15 mouse cellular contexts compared by ENCODE assay signal in the genomic region with DNA sequence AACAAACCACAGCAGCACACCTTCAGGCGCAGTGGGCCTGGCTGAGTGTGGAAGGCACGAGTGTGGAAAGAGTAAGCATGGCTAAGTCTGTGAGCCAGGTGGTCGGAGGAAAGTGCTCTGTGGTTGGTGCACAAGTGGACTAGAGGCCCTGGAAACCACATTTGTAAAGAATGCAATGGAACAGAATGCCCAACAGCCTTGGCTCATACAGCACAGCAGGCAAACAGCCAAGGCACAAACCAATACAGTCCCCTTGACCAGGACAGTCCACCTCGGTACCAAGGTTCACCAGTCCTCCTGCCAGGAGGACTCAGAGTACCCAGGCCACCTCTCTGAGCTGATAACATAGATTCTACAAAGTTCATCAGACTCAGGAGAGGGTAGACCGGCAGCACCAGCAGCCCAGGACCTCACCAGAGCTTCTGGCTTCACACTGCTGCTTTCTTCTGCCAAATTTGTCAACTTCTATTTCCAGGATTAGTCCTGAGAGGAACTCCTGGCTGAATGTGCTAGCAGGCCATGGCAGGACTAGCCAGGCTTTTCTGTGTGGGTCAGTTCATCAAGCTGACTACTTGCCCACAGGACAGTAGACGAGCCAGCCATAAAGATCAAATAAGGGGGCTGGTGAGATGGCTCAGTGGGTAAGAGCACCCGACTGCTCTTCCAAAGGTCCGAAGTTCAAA. TPM values are rescaled to one million over a fixed set of nuclear protein-coding genes. Genes with fewer than 3 reads are reported as not detected.
DNase-seq lines count a peak whose midpoint lies in the region; ATAC-seq and TF ChIP-seq lines count a peak whose summit lies in the region.
"Had no signal": no experiment of that assay in that cellular context is flagged by ENCODE, and none has a peak within 500 bp of the region (broad histone marks: within the 10 kb centered on the region; RNA-seq: fewer than 3 reads in every experiment).

No protein-coding gene starts in this region.

- peaks cover 2% of the 10 kb centered on the region; the same call in 1 of the 2 replicates for H3K4me1 ChIP-seq in kidney, adult 2 months (ENCODE audit: control insufficient read depth, insufficient read depth, low read length)
- peaks cover 11% of the 10 kb centered on the region for H3K4me1 ChIP-seq in kidney, embryonic 15.5 days
- H3K4me1 ChIP-seq: forebrain, embryonic 10.5 days; heart, embryonic 15.5 days had no signal

- H3K27me3 ChIP-seq in kidney, adult 2 months (replicated peaks; ENCODE audit: control insufficient read depth, insufficient read depth, low read length) = no peaks in the 10 kb centered on the region
- no peaks in the 10 kb centered on the region for H3K27me3 ChIP-seq in kidney, embryonic 15.5 days
- H3K27me3 ChIP-seq: heart, embryonic 15.5 days; liver, embryonic 15.5 days had no signal

- DNase-seq in adrenal gland, adult 2 months = peak; percentile 69
- no peak for DNase-seq in adrenal gland, adult 18-20 months (ENCODE audit: low spot score in 2 of 2)
- DNase-seq in kidney, adult 2 months = peak; percentile 82
- peak; percentile 53 for DNase-seq in adrenal gland, postnatal 10 days
- DNase-seq in cerebellum, postnatal 14 days = peak; percentile 51 to 57
- DNase-seq in thymus, postnatal 4 days = no peak
- DNase-seq in thymus, postnatal 0 days (ENCODE audit: low spot score) = no peak
- DNase-seq: right cerebral cortex, postnatal 14 days; thymus, adult 2 months had no signal

- H3K9me3 ChIP-seq in kidney, embryonic 15.5 days (replicated peaks) = no peaks in the 10 kb centered on the region
- H3K9me3 ChIP-seq: forebrain, embryonic 10.5 days; heart, embryonic 15.5 days; liver, embryonic 15.5 days had no signal

- no peak overlapping the region for H3K4me2 ChIP-seq in kidney, embryonic 15.5 days
- H3K4me2 ChIP-seq: heart, embryonic 15.5 days; hindbrain, embryonic 14.5 days; liver, embryonic 15.5 days had no signal

- TF ChIP-seq POLR2A in kidney, adult 2 months (IDR thresholded peaks at IDR 0.05; ENCODE audit: low read depth, low read length) = no peak

- TF ChIP-seq CTCF in kidney, adult 2 months (conservative IDR thresholded peaks at IDR 0.05; ENCODE audit: insufficient read depth, insufficient read length, low read depth, low read length) = no peak

- no peak overlapping the region for H3K4me3 ChIP-seq in kidney, adult 2 months (ENCODE audit: insufficient read depth, low read depth, low read length)
- H3K4me3 ChIP-seq in kidney, embryonic 15.5 days (replicated peaks) = no peak overlapping the region
- H3K4me3 ChIP-seq: forebrain, embryonic 10.5 days; heart, embryonic 15.5 days; layer of hippocampus, adult 2 months; liver, embryonic 15.5 days had no signal

- H3K9ac ChIP-seq in kidney, embryonic 15.5 days = no peak overlapping the region
- H3K9ac ChIP-seq: heart, embryonic 15.5 days; hindbrain, embryonic 14.5 days; liver, embryonic 15.5 days had no signal

- H3K36me3 ChIP-seq in kidney, adult 2 months (ENCODE audit: control insufficient read depth, insufficient read depth, low read length) = no peaks in the 10 kb centered on the region
- peaks cover 65% of the 10 kb centered on the region for H3K36me3 ChIP-seq in kidney, embryonic 15.5 days

- ATAC-seq in kidney, embryonic 15.5 days (replicated peaks; ENCODE audit: low FRiP score) = no peak

- WGBS in kidney, adult 2 months = 69% methylated on average over 8 of the region's 8 CpGs
- 86% methylated on average over 8 of the region's 8 CpGs for WGBS in kidney, embryonic 15.5 days

- peak overlapping the region; percentile 21; the same call in 1 of the 2 replicates for H3K27ac ChIP-seq in kidney, adult 2 months (ENCODE audit: insufficient read depth, low read depth, low read length)
- no peak overlapping the region for H3K27ac ChIP-seq in kidney, embryonic 15.5 days
- H3K27ac ChIP-seq: forebrain, embryonic 10.5 days; heart, embryonic 15.5 days; hindbrain, embryonic 14.5 days; layer of hippocampus, adult 2 months; liver, embryonic 15.5 days had no signal

RNA-seq across cellular contexts. Expression of a gene that starts 35.3 kb away (rescaled TPM):
- 10 to 100 TPM; 61.5 to 91.7 TPM for total RNA-seq in adrenal gland, adult 2 months (2021)
- 38.8 and 52.7 TPM in 2 replicates for polyA plus RNA-seq in adrenal gland, adult 2 months (2012; rRNA removed)
- total RNA-seq in adrenal gland, adult 18-20 months (2021) = 10 to 100 TPM; 68.4 to 76.3 TPM
- 25.7 and 34.2 TPM in 2 replicates for polyA plus RNA-seq in kidney, adult 2 months (2012; rRNA removed)
- polyA plus RNA-seq in kidney, embryonic 15.5 days (2015; fragmentation: Nextera tagmentation; extraction: Ambion mirVana) = 86.4 and 88.7 TPM in 2 replicates
- total RNA-seq in adrenal gland, postnatal 10 days (2021) = 10 to 100 TPM; 62.2 to 67.7 TPM
- polyA plus RNA-seq in thymus, postnatal 0 days (2015; fragmentation: Nextera tagmentation; extraction: Ambion mirVana) = 44.0 and 44.8 TPM in 2 replicates

RNA-seq across cellular contexts. Expression of a gene that starts 54.2 kb away (rescaled TPM):
- total RNA-seq in adrenal gland, adult 2 months (2021) = 10 to 100 TPM; 29.2 to 41.5 TPM
- polyA plus RNA-seq in adrenal gland, adult 2 months (2012; rRNA removed) = 28.3 and 31.1 TPM in 2 replicates
- 10 to 100 TPM; 30.6 to 35.9 TPM for total RNA-seq in adrenal gland, adult 18-20 months (2021)
- polyA plus RNA-seq in kidney, adult 2 months (2012; rRNA removed) = 14.9 and 15.0 TPM in 2 replicates
- 57.7 and 59.4 TPM in 2 replicates for polyA plus RNA-seq in kidney, embryonic 15.5 days (2015; fragmentation: Nextera tagmentation; extraction: Ambion mirVana)
- total RNA-seq in adrenal gland, postnatal 10 days (2021) = 10 to 100 TPM; 32.1 to 34.6 TPM
- polyA plus RNA-seq in thymus, postnatal 0 days (2015; fragmentation: Nextera tagmentation; extraction: Ambion mirVana) = 51.6 and 56.4 TPM in 2 replicates

RNA-seq across cellular contexts. Expression of a gene that starts 54.9 kb away (rescaled TPM):
- 10 to 100 TPM; 56.4 to 77.0 TPM for total RNA-seq in adrenal gland, adult 2 months (2021)
- 8.9 and 12.6 TPM in 2 replicates for polyA plus RNA-seq in adrenal gland, adult 2 months (2012; rRNA removed)
- 10 to 100 TPM; 58.7 to 71.4 TPM for total RNA-seq in adrenal gland, adult 18-20 months (2021)
- 15.8 TPM in 2 replicates for polyA plus RNA-seq in kidney, adult 2 months (2012; rRNA removed)
- polyA plus RNA-seq in kidney, embryonic 15.5 days (2015; fragmentation: Nextera tagmentation; extraction: Ambion mirVana) = 136 and 138 TPM in 2 replicates
- 10 to 100 TPM; 47.5 to 53.6 TPM for total RNA-seq in adrenal gland, postnatal 10 days (2021)
- polyA plus RNA-seq in thymus, postnatal 0 days (2015; fragmentation: Nextera tagmentation; extraction: Ambion mirVana) = 76.2 and 85.0 TPM in 2 replicates

Comparison
In these comparisons a context has a peak if more than half of its experiments do, and no peak if none do; other contexts are left out.
1. DNase-seq: peak in adrenal gland, adult 2 months (single experiment), kidney, adult 2 months (single experiment), adrenal gland, postnatal 10 days (single experiment) and cerebellum, postnatal 14 days (2 of 2); none in adrenal gland, adult 18-20 months (0 of 2), thymus, postnatal 4 days (single experiment) and thymus, postnatal 0 days (single experiment).